Mouse (Mus musculus): ENCODE measurements around the gene Slc7a10. TPM values are rescaled to one million over a fixed set of nuclear protein-coding genes. Genes with fewer than 3 reads are reported as not detected.

Gene Slc7a10
- polyA plus RNA-seq, 1 experiment from 2014 or later: 2.1 TPM

Other genes with a start within 250 kb of the Slc7a10 start
- 42.5 and 43.5 TPM in 2 replicates for gene Cebpg, start 129.8 kb upstream of the Slc7a10 start, polyA plus RNA-seq (2014; fragmentation: Nextera tagmentation; extraction: Ambion mirVana)
- gene Cebpa, start 67.1 kb upstream of the Slc7a10 start, polyA plus RNA-seq (2014; fragmentation: Nextera tagmentation; extraction: Ambion mirVana): 0.38 and 0.62 TPM in 2 replicates
- 21.4 and 22.3 TPM in 2 replicates for gene Lrp3, start 29.1 kb downstream of the Slc7a10 start, polyA plus RNA-seq (2014; fragmentation: Nextera tagmentation; extraction: Ambion mirVana)
- gene Gpatch1, start 132.1 kb downstream of the Slc7a10 start, polyA plus RNA-seq (2014; fragmentation: Nextera tagmentation; extraction: Ambion mirVana): 21.2 and 24.0 TPM in 2 replicates
- 1.2 and 1.6 TPM in 2 replicates for gene Rhpn2, start 147.8 kb downstream of the Slc7a10 start, polyA plus RNA-seq (2014; fragmentation: Nextera tagmentation; extraction: Ambion mirVana)
- 21.6 and 22.7 TPM in 2 replicates for gene Faap24, start 210.5 kb downstream of the Slc7a10 start, polyA plus RNA-seq (2014; fragmentation: Nextera tagmentation; extraction: Ambion mirVana)
- 23.8 and 28.3 TPM in 2 replicates for gene Cep89, start 210.7 kb downstream of the Slc7a10 start, polyA plus RNA-seq (2014; fragmentation: Nextera tagmentation; extraction: Ambion mirVana)

Measured in forebrain, embryonic 14.5 days (tissue).